Comparison of ENCODE assay signal across 20 mouse cellular contexts in genomic region chr16:76626142-76626541, GRCm38 (mm10).
DNase-seq lines count a peak whose midpoint lies in the region; ATAC-seq and TF ChIP-seq lines count a peak whose summit lies in the region.
"Had no signal": no experiment of that assay in that cellular context is flagged by ENCODE, and none has a peak within 500 bp of the region (broad histone marks: within the 10 kb centered on the region; RNA-seq: fewer than 3 reads in every experiment).

No protein-coding gene starts in this region.

- TF ChIP-seq POLR2A in lung, adult 2 months (IDR thresholded peaks at IDR 0.05; ENCODE audit: borderline replicate concordance, extremely low read depth, low read depth, low read length): no peak

- ATAC-seq in heart, embryonic 11.5 days (replicated peaks; ENCODE audit: insufficient number of reproducible peaks, low FRiP score, low TSS enrichment): no peak
- ATAC-seq in lung, embryonic 14.5 days (ENCODE audit: insufficient read depth): no peak
- no peak for ATAC-seq in erythroid progenitor cell, adult 5-6 weeks (replicated peaks; ENCODE audit: low FRiP score, poor library complexity, severe bottlenecking)
- ATAC-seq: hindbrain, embryonic 16.5 days; intestine, postnatal 0 days had no signal

- no peak overlapping the region for H3K9ac ChIP-seq in heart, embryonic 11.5 days (ENCODE audit: low read depth, low read length)
- no peak overlapping the region for H3K9ac ChIP-seq in lung, embryonic 14.5 days
- H3K9ac ChIP-seq: embryonic facial prominence, embryonic 13.5 days; limb, embryonic 13.5 days had no signal

- TF ChIP-seq CTCF in lung, embryonic 14.5 days (IDR thresholded peaks at IDR 0.05; ENCODE audit: low read depth): no peak
- no peak for TF ChIP-seq CTCF in lung, adult 2 months (IDR thresholded peaks at IDR 0.05; ENCODE audit: insufficient read depth, low read length)

- H3K4me3 ChIP-seq in heart, embryonic 11.5 days (ENCODE audit: low read depth, low read length): no peak overlapping the region
- no peak overlapping the region for H3K4me3 ChIP-seq in lung, embryonic 14.5 days (ENCODE audit: low read depth, low read length)
- H3K4me3 ChIP-seq in lung, adult 2 months (replicated peaks; ENCODE audit: extremely low read depth, low read depth, low read length): no peak overlapping the region
- H3K4me3 ChIP-seq: embryonic facial prominence, embryonic 13.5 days; forebrain, embryonic 10.5 days; limb, embryonic 13.5 days had no signal

- H3K27me3 ChIP-seq in heart, embryonic 11.5 days (ENCODE audit: control insufficient read depth, insufficient read depth, low read length): no peaks in the 10 kb centered on the region
- H3K27me3 ChIP-seq in lung, embryonic 14.5 days (ENCODE audit: insufficient read depth, low read length): no peaks in the 10 kb centered on the region
- H3K27me3 ChIP-seq: CH12.LX; embryonic facial prominence, embryonic 13.5 days; limb, embryonic 13.5 days had no signal

- H3K36me3 ChIP-seq in heart, embryonic 11.5 days (ENCODE audit: control insufficient read depth, insufficient read depth, low read length): no peaks in the 10 kb centered on the region
- no peaks in the 10 kb centered on the region for H3K36me3 ChIP-seq in lung, embryonic 14.5 days (ENCODE audit: insufficient read depth)
- H3K36me3 ChIP-seq: embryonic facial prominence, embryonic 13.5 days; forebrain, embryonic 10.5 days; limb, embryonic 13.5 days had no signal

- 46% methylated on average over 4 of the region's 4 CpGs for WGBS in heart, embryonic 11.5 days (ENCODE audit: insufficient replicate concordance)
- 26% methylated on average over 4 of the region's 4 CpGs for WGBS in lung, embryonic 14.5 days
- WGBS in lung, adult 2 months: 52% methylated on average over 4 of the region's 4 CpGs

- no peaks in the 10 kb centered on the region for H3K4me1 ChIP-seq in heart, embryonic 11.5 days (ENCODE audit: control insufficient read depth, insufficient read depth, low read length)
- H3K4me1 ChIP-seq in lung, embryonic 14.5 days (ENCODE audit: insufficient read depth): peaks cover 3% of the 10 kb centered on the region; the same call in 1 of the 2 replicates
- H3K4me1 ChIP-seq in lung, adult 2 months (ENCODE audit: control insufficient read depth, insufficient read depth, low read length): no peaks in the 10 kb centered on the region

- no peak overlapping the region for H3K4me2 ChIP-seq in heart, embryonic 11.5 days
- no peak overlapping the region for H3K4me2 ChIP-seq in lung, embryonic 14.5 days
- H3K4me2 ChIP-seq: embryonic facial prominence, embryonic 13.5 days; limb, embryonic 13.5 days had no signal

- DNase-seq in heart, adult 8-10 months (ENCODE audit: low spot score): peak; percentile 41
- peak; percentile 47 for DNase-seq in lung, embryonic 14.5 days
- no peak for DNase-seq in lung, adult 2 months
- peak; percentile 8 for DNase-seq in heart, postnatal 4 days
- peak; percentile 5 to 10 for DNase-seq in kidney, postnatal 4 days
- no peak for DNase-seq in natural killer cell, adult 2 months (ENCODE audit: low spot score in 2 of 2)
- DNase-seq: adrenal gland, adult 2 months; cerebellum, postnatal 10 days; gastrocnemius, postnatal 10 days; midbrain, embryonic 14.5 days; right cerebral cortex, adult 18-20 months; thymus, postnatal 4 days had no signal

- H3K27ac ChIP-seq in heart, embryonic 11.5 days (ENCODE audit: low read depth, low read length): no peak overlapping the region
- no peak overlapping the region for H3K27ac ChIP-seq in lung, embryonic 14.5 days (ENCODE audit: low read depth)
- H3K27ac ChIP-seq: embryonic facial prominence, embryonic 13.5 days; forebrain, embryonic 10.5 days; limb, embryonic 13.5 days had no signal

- H3K9me3 ChIP-seq in heart, embryonic 11.5 days (replicated peaks; ENCODE audit: control insufficient read depth, low read length): no peaks in the 10 kb centered on the region
- no peaks in the 10 kb centered on the region for H3K9me3 ChIP-seq in lung, embryonic 14.5 days (ENCODE audit: low read depth, low read length)
- H3K9me3 ChIP-seq: embryonic facial prominence, embryonic 13.5 days; forebrain, embryonic 10.5 days; limb, embryonic 13.5 days had no signal

Comparison
In these comparisons a context has a peak if more than half of its experiments do, and no peak if none do; other contexts are left out.
1. DNase-seq: peak in heart, adult 8-10 months (single experiment), lung, embryonic 14.5 days (single experiment), heart, postnatal 4 days (single experiment) and kidney, postnatal 4 days (2 of 2); none in lung, adult 2 months (single experiment) and natural killer cell, adult 2 months (0 of 2).